Mouse (Mus musculus) cortical plate, adult 2 months (tissue): ENCODE data around the gene Klhl25.

Source experiments
- CTCF ChIP-seq: fragments of 200-500 bp; IDR thresholded peaks from 2 replicates; pipeline ENCODE4 v1.5.1; 2011; ENCODE audit warnings: mild to moderate bottlenecking, control low read depth, low read length; ENCODE audit not compliant: insufficient read depth; ENCODE audit errors: extremely low read depth
- POLR2A ChIP-seq: fragments of 200-500 bp; IDR thresholded peaks from 2 replicates; pipeline ENCODE4 v1.6.1; 2011; ENCODE audit warnings: mild to moderate bottlenecking, low read length, control low read depth; ENCODE audit not compliant: insufficient read depth; ENCODE audit errors: extremely low read depth

GRCm38 (mm10) chr7:75859771-75860196, 11.7 kb downstream of the Klhl25 start:
- no peak for TF ChIP-seq POLR2A
- TF ChIP-seq CTCF: no peak
